Mouse (Mus musculus) regulatory T cell (primary cell): ENCODE measurements around the gene Guk1.

Source experiments
- in situ Hi-C: fragments of 300-600 bp; cut with MboI, MseI; formaldehyde crosslinking; loops from one replicate; pipeline ENCODE4 v1.15.1; 2025; ENCODE audit warnings: high pct_unique_total_duplicates

Gene Guk1

GRCm38 (mm10) chr11:59192059-59192386, at the start of gene Guk1:
TSS of gene Guk1 (minus strand) at chr11:59192212.
- in situ Hi-C loops = no loop called here

GRCm38 (mm10) chr11:59239796-59240195, 47.8 kb upstream of the Guk1 start:
- in situ Hi-C loops = no loop called here

GRCm38 (mm10) chr11:59239428-59239785, 47.4 kb upstream of the Guk1 start:
- in situ Hi-C loops = no loop called here

GRCm38 (mm10) chr11:59238525-59239427, 46.8 kb upstream of the Guk1 start:
- in situ Hi-C loops = no loop called here

- in situ Hi-C loops = loop anchor here (5.0 kb wide), 1 partner anchor 250 kb away; no protein-coding TSS in a partner anchor
These were observed 40.8 kb upstream of the Guk1 start for GRCm38 (mm10) chr11:59232797-59233196.

- in situ Hi-C loops = loop anchor here (5.0 kb wide), 1 partner anchor 252 kb away; no protein-coding TSS in a partner anchor
These were observed 38.2 kb upstream of the Guk1 start for GRCm38 (mm10) chr11:59230144-59230760.

GRCm38 (mm10) chr11:59228122-59228953, 36.3 kb upstream of the Guk1 start, which contains the start of gene Arf1:
TSS of gene Arf1 (minus strand) at chr11:59228270.
- in situ Hi-C loops = no loop called here

GRCm38 (mm10) chr11:59227604-59228121, 35.7 kb upstream of the Guk1 start:
- in situ Hi-C loops = no loop called here

GRCm38 (mm10) chr11:59226787-59227603, 35.0 kb upstream of the Guk1 start:
- in situ Hi-C loops = no loop called here

GRCm38 (mm10) chr11:59226251-59226650, 34.2 kb upstream of the Guk1 start:
- in situ Hi-C loops = no loop called here

- in situ Hi-C loops = no loop called here
These were observed 33.2 kb upstream of the Guk1 start for GRCm38 (mm10) chr11:59225167-59225566.

- in situ Hi-C loops = loop anchor here (25.0 kb wide), 1 partner anchor 1562 kb away; no protein-coding TSS in a partner anchor
These were observed 32.5 kb upstream of the Guk1 start for GRCm38 (mm10) chr11:59224470-59224869.

GRCm38 (mm10) chr11:59224025-59224424, 32.0 kb upstream of the Guk1 start:
- in situ Hi-C loops = loop anchor here (25.0 kb wide), 1 partner anchor 1562 kb away; no protein-coding TSS in a partner anchor

- in situ Hi-C loops = loop anchor here (25.0 kb wide), 1 partner anchor 1560 kb away; no protein-coding TSS in a partner anchor
These were observed 30.3 kb upstream of the Guk1 start for GRCm38 (mm10) chr11:59222306-59222705.

- in situ Hi-C loops = loop anchor here (25.0 kb wide), 1 partner anchor 1559 kb away; no protein-coding TSS in a partner anchor
These were observed 29.6 kb upstream of the Guk1 start for GRCm38 (mm10) chr11:59221604-59222003.

GRCm38 (mm10) chr11:59219064-59219463, 27.1 kb upstream of the Guk1 start:
- in situ Hi-C loops = loop anchor here (10.0 to 25.0 kb wide), 2 partner anchors 1414 to 1557 kb away; partner anchors contain the start of gene Sap30l

GRCm38 (mm10) chr11:59218389-59218998, 26.5 kb upstream of the Guk1 start:
- in situ Hi-C loops = loop anchor here (10.0 to 25.0 kb wide), 2 partner anchors 1414 to 1556 kb away; partner anchors contain the start of gene Sap30l

- in situ Hi-C loops = loop anchor here (10.0 to 25.0 kb wide), 2 partner anchors 1412 to 1555 kb away; partner anchors contain the start of gene Sap30l
These were observed 24.9 kb upstream of the Guk1 start for GRCm38 (mm10) chr11:59216955-59217354.

GRCm38 (mm10) chr11:59212892-59213494, 21.0 kb upstream of the Guk1 start:
- in situ Hi-C loops = loop anchor here (10.0 to 25.0 kb wide), 2 partner anchors 1408 to 1551 kb away; partner anchors contain the start of gene Sap30l
